Mouse (Mus musculus): Measurements from ENCODE around the gene Krtap9-3. TPM values are rescaled to one million over a fixed set of nuclear protein-coding genes. Genes with fewer than 3 reads are reported as not detected.
A peak's percentile ranks its signal among the peaks of the same experiment; 100 is the strongest.
"Not testable (repeated sequence)": the region's sequence is repeated elsewhere in the genome, so short reads cannot be mapped to it uniquely, and the experiment has no call there.

The Krtap9-3 gene
- polyA plus RNA-seq (2015; fragmentation: Nextera tagmentation; extraction: Ambion mirVana) = not detected in 2 replicates

DNA sequence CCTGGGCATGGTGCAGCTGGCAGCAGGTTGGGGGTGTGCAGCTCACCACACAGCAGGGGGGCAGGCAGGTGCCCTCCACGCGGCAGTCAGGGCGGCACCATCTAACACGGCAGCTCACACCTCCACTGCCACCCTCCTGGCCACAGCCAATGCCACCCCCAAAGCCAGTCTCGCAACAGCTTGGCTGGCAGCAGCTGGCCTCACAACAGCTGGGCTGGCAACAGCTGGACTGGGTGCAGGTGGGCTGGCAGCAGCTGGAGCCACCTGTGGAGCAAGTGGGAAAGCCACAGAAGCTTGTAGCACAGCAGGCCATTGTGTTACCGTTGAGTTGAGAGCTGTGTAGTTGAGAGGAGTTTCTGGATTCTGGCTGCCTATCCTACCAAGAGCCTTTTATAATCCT, at the start of gene Krtap9-3:
Gene Krtap9-3, minus strand, starts transcription at position 364 of the 400 bp plus-strand sequence.
- H3K9me3 ChIP-seq (ENCODE audit: control insufficient read depth, low read length); H3K27ac ChIP-seq (ENCODE audit: low read length); H3K4me3 ChIP-seq (replicated peaks; ENCODE audit: low read length); H3K27me3 ChIP-seq (replicated peaks; ENCODE audit: control insufficient read depth, insufficient read depth, low read length); ATAC-seq; H3K4me1 ChIP-seq (replicated peaks; ENCODE audit: control insufficient read depth, insufficient read depth, low read length); H3K36me3 ChIP-seq (ENCODE audit: control insufficient read depth, insufficient read depth); H3K4me2 ChIP-seq (ENCODE audit: low read length); H3K9ac ChIP-seq (replicated peaks; ENCODE audit: low read depth, low read length): not testable (repeated sequence)
- 79% methylated on average over 6 of the region's 6 CpGs for WGBS

DNA sequence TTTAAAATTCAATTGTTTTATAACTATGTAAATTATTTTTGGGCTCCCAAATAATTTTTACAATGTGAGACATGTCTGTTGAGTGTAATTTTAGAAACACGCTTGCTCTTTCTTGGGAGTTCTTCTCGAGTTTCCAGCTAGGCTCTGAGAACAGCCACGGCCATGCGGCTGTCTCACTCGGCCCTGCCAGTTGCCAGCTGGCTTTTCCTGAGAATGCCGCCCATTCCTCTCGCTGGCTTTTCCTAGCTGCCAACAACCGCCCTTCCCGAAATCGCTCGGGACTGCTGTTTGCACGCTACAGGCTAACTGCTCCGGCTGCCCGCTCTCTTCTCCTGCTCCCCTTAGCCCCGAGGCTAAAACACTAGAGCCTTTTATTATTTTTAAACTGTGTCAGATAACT, 48.5 kb upstream of the Krtap9-3 start:
- no peak overlapping the region for H3K4me2 ChIP-seq (ENCODE audit: low read length)
- H3K4me1 ChIP-seq (replicated peaks; ENCODE audit: control insufficient read depth, insufficient read depth, low read length) = no peaks in the 10 kb centered on the region
- no peak for ATAC-seq
- no peaks in the 10 kb centered on the region for H3K36me3 ChIP-seq (ENCODE audit: control insufficient read depth, insufficient read depth)
- H3K27me3 ChIP-seq (replicated peaks; ENCODE audit: control insufficient read depth, insufficient read depth, low read length) = no peaks in the 10 kb centered on the region
- H3K9ac ChIP-seq (replicated peaks; ENCODE audit: low read depth, low read length) = no peak overlapping the region
- H3K27ac ChIP-seq (ENCODE audit: low read length) = no peak overlapping the region
- H3K9me3 ChIP-seq (ENCODE audit: control insufficient read depth, low read length) = no peaks in the 10 kb centered on the region
- 82% methylated on average over 15 of the region's 15 CpGs for WGBS
- no peak overlapping the region for H3K4me3 ChIP-seq (replicated peaks; ENCODE audit: low read length)

DNA sequence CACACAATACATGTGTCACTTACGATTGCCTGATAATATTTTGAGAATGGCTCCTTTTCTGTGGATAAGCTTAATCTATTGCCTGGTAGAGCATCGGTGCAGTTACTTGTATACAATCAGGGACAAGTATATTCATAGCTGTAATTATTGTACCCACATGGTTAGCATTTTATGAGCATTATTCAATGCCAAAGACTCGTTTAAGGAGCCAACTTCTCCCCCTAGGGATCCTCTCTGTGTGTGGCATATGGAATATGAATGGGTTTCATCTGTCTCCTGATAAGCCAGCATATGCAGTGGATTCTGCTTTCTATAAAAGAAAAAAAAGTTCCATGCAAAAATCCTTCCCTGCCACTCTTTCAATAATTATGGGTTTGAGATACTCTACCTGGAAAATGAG, 46.4 kb upstream of the Krtap9-3 start:
- 50% methylated on average over 3 of the region's 3 CpGs for WGBS
- H3K27me3 ChIP-seq (replicated peaks; ENCODE audit: control insufficient read depth, insufficient read depth, low read length) = no peaks in the 10 kb centered on the region
- no peak overlapping the region for H3K4me2 ChIP-seq (ENCODE audit: low read length)
- no peaks in the 10 kb centered on the region for H3K9me3 ChIP-seq (ENCODE audit: control insufficient read depth, low read length)
- no peaks in the 10 kb centered on the region for H3K4me1 ChIP-seq (replicated peaks; ENCODE audit: control insufficient read depth, insufficient read depth, low read length)
- peak; percentile 58 for ATAC-seq
- H3K4me3 ChIP-seq (replicated peaks; ENCODE audit: low read length) = no peak overlapping the region
- H3K27ac ChIP-seq (ENCODE audit: low read length) = no peak overlapping the region
- no peak overlapping the region for H3K9ac ChIP-seq (replicated peaks; ENCODE audit: low read depth, low read length)
- H3K36me3 ChIP-seq (ENCODE audit: control insufficient read depth, insufficient read depth) = no peaks in the 10 kb centered on the region

DNA sequence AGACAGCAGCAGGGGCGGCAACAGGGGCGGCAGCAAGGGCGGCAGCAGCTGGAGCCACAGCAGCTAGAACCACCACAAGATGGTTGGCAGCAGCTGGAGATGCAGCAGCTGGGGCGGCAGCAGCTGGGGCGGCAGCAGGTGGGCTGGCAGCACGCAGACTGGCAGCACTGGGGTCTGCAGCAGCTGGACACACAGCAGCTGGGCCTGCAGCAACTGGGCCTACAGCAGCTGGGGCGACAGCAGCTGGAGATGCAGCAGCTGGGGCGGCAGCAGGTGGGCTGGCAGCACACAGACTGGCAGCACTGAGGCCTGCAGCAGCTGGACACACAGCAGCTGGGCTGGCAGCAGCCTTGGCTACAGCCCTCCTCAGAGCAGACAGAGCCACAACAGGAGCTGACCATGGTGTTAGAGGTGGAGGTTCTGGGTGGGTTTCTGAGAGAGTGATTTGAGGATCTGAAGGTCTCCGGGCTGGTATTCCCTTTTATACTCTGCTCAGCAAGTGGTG, 45.8 kb upstream of the Krtap9-3 start, which contains the start of gene Krtap4-7:
Gene Krtap4-7, minus strand, starts transcription at position 455 of the 505 bp plus-strand sequence.
- H3K9me3 ChIP-seq (ENCODE audit: control insufficient read depth, low read length); H3K27ac ChIP-seq (ENCODE audit: low read length); H3K9ac ChIP-seq (replicated peaks; ENCODE audit: low read depth, low read length); H3K4me2 ChIP-seq (ENCODE audit: low read length); H3K4me1 ChIP-seq (replicated peaks; ENCODE audit: control insufficient read depth, insufficient read depth, low read length); ATAC-seq; H3K36me3 ChIP-seq (ENCODE audit: control insufficient read depth, insufficient read depth); H3K4me3 ChIP-seq (replicated peaks; ENCODE audit: low read length); H3K27me3 ChIP-seq (replicated peaks; ENCODE audit: control insufficient read depth, insufficient read depth, low read length): not testable (repeated sequence)
- 86% methylated on average over 9 of the region's 9 CpGs for WGBS

DNA sequence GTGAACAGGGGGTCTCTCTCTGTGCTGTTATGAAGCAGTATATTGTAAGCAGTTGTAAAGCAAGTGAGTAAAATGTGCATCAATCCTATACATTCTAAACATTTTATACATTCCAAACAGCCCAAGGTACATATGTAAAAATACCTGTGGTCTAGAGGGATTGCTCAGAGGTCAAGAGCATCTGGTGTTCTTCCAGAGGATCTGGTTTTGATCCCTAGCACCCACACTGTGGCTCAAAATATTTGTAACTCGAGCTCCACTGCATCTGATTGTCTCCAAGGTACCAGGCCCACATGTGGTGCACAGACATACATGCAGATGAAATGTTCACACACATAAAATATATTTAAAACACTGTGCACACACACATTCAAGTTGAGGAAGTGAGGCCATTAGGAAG, 43.0 kb upstream of the Krtap9-3 start:
- H3K36me3 ChIP-seq (ENCODE audit: control insufficient read depth, insufficient read depth) = no peaks in the 10 kb centered on the region
- no peak overlapping the region for H3K27ac ChIP-seq (ENCODE audit: low read length)
- no peak overlapping the region for H3K4me3 ChIP-seq (replicated peaks; ENCODE audit: low read length)
- no peaks in the 10 kb centered on the region for H3K4me1 ChIP-seq (replicated peaks; ENCODE audit: control insufficient read depth, insufficient read depth, low read length)
- H3K9me3 ChIP-seq (ENCODE audit: control insufficient read depth, low read length) = no peaks in the 10 kb centered on the region
- 53% methylated on average over 1 of the region's 1 CpGs for WGBS
- no peaks in the 10 kb centered on the region for H3K27me3 ChIP-seq (replicated peaks; ENCODE audit: control insufficient read depth, insufficient read depth, low read length)
- H3K9ac ChIP-seq (replicated peaks; ENCODE audit: low read depth, low read length) = no peak overlapping the region
- no peak overlapping the region for H3K4me2 ChIP-seq (ENCODE audit: low read length)
- no peak for ATAC-seq

DNA sequence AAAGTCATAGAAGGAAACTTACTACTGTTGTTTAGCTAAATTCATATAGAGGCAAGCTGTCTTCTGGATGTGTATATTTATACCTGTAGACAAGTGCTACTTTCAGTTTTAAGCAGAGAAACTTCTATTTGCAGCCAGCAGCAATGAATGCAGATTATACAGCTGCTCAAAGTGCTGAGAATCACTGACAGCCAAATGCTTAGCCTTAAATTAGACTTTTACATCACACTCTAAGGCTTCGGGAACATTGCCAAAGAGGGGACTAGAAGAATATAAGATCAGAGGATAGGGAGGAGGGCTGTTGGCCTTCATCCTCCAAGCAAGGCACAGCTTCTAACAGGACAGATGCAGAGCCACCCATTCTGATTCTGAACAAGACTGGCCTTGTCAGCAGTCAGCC, 39.2 kb upstream of the Krtap9-3 start:
- no peak for ATAC-seq
- Histone ChIP-seq H3K9ac (replicated peaks; ENCODE audit: low read depth, low read length) (no peak overlapping the region), H3K36me3 (ENCODE audit: control insufficient read depth, insufficient read depth) (no peaks in the 10 kb centered on the region)

DNA sequence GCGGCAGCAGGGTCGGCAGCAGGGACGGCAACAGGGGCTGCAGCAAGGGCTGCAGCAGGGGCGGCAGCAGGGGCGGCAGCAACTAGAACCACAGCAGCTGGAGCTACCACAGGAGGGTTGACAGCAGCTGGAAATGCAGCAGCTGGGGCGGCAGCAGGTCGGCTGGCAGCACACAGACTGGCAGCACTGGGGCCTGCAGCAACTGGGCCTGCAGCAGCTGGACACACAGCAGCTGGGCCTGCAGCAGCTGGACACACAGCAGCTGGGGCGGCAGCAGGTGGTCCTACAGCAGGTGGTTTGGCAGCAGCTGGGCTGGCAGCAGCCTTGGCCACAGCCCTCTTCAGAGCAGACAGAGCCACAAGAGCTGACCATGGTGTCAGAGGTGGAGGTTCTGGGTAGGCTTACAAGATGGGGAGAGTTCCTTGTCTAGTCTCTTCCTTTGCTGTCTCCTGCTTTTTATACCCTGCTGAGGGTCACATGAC, 36.8 kb upstream of the Krtap9-3 start, which contains the start of gene Krtap4-2:
Gene Krtap4-2, minus strand, starts transcription at position 432 of the 482 bp plus-strand sequence.
- no peak within 1 kb of the TSS for H3K9ac ChIP-seq (replicated peaks; ENCODE audit: low read depth, low read length)
- WGBS = 38% methylated on average over 8 of the region's 8 CpGs
- no peaks in the 10 kb centered on the region for H3K9me3 ChIP-seq (ENCODE audit: control insufficient read depth, low read length)
- H3K36me3 ChIP-seq (ENCODE audit: control insufficient read depth, insufficient read depth) = no peaks in the 10 kb centered on the region
- no peaks in the 10 kb centered on the region for H3K27me3 ChIP-seq (replicated peaks; ENCODE audit: control insufficient read depth, insufficient read depth, low read length)
- no peak for ATAC-seq
- no peak within 1 kb of the TSS for H3K4me2 ChIP-seq (ENCODE audit: low read length)
- H3K4me1 ChIP-seq (replicated peaks; ENCODE audit: control insufficient read depth, insufficient read depth, low read length) = no peaks in the 10 kb centered on the region
- no peak within 1 kb of the TSS for H3K4me3 ChIP-seq (replicated peaks; ENCODE audit: low read length)
- no peak within 1 kb of the TSS for H3K27ac ChIP-seq (ENCODE audit: low read length)

More for the DNA sequence above, 39.2 kb upstream of the Krtap9-3 start:
- Histone ChIP-seq H3K27ac (ENCODE audit: low read length) (no peak overlapping the region), H3K4me1 (replicated peaks; ENCODE audit: control insufficient read depth, insufficient read depth, low read length) (no peaks in the 10 kb centered on the region), H3K9me3 (ENCODE audit: control insufficient read depth, low read length) (no peaks in the 10 kb centered on the region), H3K4me2 (ENCODE audit: low read length) (no peak overlapping the region), H3K4me3 (replicated peaks; ENCODE audit: low read length) (no peak overlapping the region), H3K27me3 (replicated peaks; ENCODE audit: control insufficient read depth, insufficient read depth, low read length) (no peaks in the 10 kb centered on the region)
- WGBS = 68% methylated on average over 1 of the region's 1 CpGs

DNA sequence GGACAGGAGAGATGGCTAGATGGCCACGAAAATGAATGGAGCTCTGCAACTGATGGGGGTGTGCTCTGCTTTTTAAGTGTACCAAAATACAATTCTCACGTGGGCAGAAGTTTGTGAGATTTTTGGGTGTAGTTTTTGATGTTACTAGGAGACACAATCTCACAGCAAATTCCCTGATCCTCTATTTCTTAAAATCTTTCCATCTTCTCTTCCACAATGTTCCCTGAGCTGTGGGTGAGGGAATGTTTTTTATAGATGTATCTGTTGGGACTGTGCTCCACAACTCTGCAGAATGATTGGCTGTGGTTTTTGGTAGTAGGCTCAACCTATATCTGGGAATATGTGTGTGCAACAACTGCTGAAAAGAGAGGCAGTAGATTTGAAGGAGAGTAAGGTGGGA, 35.4 kb upstream of the Krtap9-3 start:
- H3K27me3 ChIP-seq (replicated peaks; ENCODE audit: control insufficient read depth, insufficient read depth, low read length) = no peaks in the 10 kb centered on the region
- no peak overlapping the region for H3K9ac ChIP-seq (replicated peaks; ENCODE audit: low read depth, low read length)
- H3K27ac ChIP-seq (ENCODE audit: low read length) = no peak overlapping the region
- H3K9me3 ChIP-seq (ENCODE audit: control insufficient read depth, low read length) = no peaks in the 10 kb centered on the region
- H3K4me2 ChIP-seq (ENCODE audit: low read length) = no peak overlapping the region
- no peak for ATAC-seq
- H3K36me3 ChIP-seq (ENCODE audit: control insufficient read depth, insufficient read depth) = no peaks in the 10 kb centered on the region
- WGBS = 78% methylated on average over 2 of the region's 2 CpGs
- H3K4me3 ChIP-seq (replicated peaks; ENCODE audit: low read length) = no peak overlapping the region
- H3K4me1 ChIP-seq (replicated peaks; ENCODE audit: control insufficient read depth, insufficient read depth, low read length) = no peaks in the 10 kb centered on the region

DNA sequence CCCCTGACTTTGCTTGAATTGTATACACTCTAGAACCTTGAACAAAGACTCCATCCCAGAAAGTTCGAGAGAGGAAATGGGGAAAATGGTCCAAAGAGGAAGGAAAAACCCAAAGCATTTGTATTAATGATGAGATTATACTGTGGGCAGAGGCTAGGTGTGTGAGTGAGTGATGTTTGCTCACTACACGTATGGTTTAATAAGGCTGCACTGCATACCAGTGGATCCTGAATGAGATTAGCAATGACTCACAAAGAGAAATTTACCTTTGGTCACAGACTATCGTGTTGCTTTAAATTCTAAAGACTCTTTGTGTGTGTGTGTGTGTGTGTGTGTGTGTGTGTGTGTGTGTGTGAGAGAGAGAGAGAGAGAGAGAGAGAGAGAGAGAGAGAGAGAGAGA, 33.0 kb upstream of the Krtap9-3 start:
- H3K27me3 ChIP-seq (replicated peaks; ENCODE audit: control insufficient read depth, insufficient read depth, low read length) = no peaks in the 10 kb centered on the region
- no peak for ATAC-seq
- 70% methylated on average over 3 of the region's 3 CpGs for WGBS
- H3K4me3 ChIP-seq (replicated peaks; ENCODE audit: low read length) = no peak overlapping the region
- H3K9me3 ChIP-seq (ENCODE audit: control insufficient read depth, low read length) = no peaks in the 10 kb centered on the region
- no peak overlapping the region for H3K9ac ChIP-seq (replicated peaks; ENCODE audit: low read depth, low read length)
- no peaks in the 10 kb centered on the region for H3K4me1 ChIP-seq (replicated peaks; ENCODE audit: control insufficient read depth, insufficient read depth, low read length)
- H3K36me3 ChIP-seq (ENCODE audit: control insufficient read depth, insufficient read depth) = no peaks in the 10 kb centered on the region
- H3K4me2 ChIP-seq (ENCODE audit: low read length) = no peak overlapping the region
- H3K27ac ChIP-seq (ENCODE audit: low read length) = no peak overlapping the region

DNA sequence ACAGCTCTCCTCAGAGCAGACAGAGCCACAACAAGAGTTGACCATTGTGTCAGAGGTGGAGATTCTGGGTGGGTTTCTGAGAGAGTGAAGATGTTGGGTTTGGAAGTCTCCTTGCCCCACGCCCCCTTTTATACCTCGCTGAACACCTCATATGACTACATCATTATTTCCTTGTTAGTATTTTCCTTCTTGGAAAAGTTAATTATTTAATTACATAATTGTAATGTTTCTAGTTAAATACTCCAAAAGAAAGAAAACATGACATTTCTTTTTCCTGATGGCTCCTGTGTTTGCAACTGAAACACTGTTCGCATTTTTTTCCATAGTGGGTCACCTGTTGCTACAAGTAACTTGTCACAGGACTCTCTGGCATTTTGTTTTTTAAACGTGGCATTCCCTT, 30.2 kb upstream of the Krtap9-3 start, which contains the start of gene Krtap4-1:
Gene Krtap4-1, minus strand, starts transcription at position 101 of the 400 bp plus-strand sequence.
- H3K4me3 ChIP-seq (replicated peaks; ENCODE audit: low read length) = no peak within 1 kb of the TSS

More for the DNA sequence above, 30.2 kb upstream of the Krtap9-3 start, which contains the start of gene Krtap4-1:
- H3K4me2 ChIP-seq (ENCODE audit: low read length) = no peak within 1 kb of the TSS
- H3K4me1 ChIP-seq (replicated peaks; ENCODE audit: control insufficient read depth, insufficient read depth, low read length) = no peaks in the 10 kb centered on the region
- H3K27ac ChIP-seq (ENCODE audit: low read length) = no peak within 1 kb of the TSS
- ATAC-seq = no peak
- no peaks in the 10 kb centered on the region for H3K9me3 ChIP-seq (ENCODE audit: control insufficient read depth, low read length)
- H3K36me3 ChIP-seq (ENCODE audit: control insufficient read depth, insufficient read depth) = no peaks in the 10 kb centered on the region
- H3K9ac ChIP-seq (replicated peaks; ENCODE audit: low read depth, low read length) = no peak within 1 kb of the TSS
- no peaks in the 10 kb centered on the region for H3K27me3 ChIP-seq (replicated peaks; ENCODE audit: control insufficient read depth, insufficient read depth, low read length)
- 84% methylated on average over 4 of the region's 4 CpGs for WGBS

Data from forebrain, embryonic 16.5 days (tissue).